Mouse (Mus musculus) gastrocnemius, postnatal 4 days (tissue): Measurements from ENCODE around the gene Il1a. TPM values are rescaled to one million over a fixed set of nuclear protein-coding genes. Genes with fewer than 3 reads are reported as not detected.
A peak's percentile ranks its signal among the peaks of the same experiment; 100 is the strongest.

Experiments
- DNase-seq, 2 experiments: peaks; one replicate each; pipeline ENCODE4 v3.0.0; 2021 to 2022; ENCODE audit warnings: low spot score in 2 of 2, mixed read lengths in 2 of 2
- long read RNA-seq, 2 experiments: library from polyadenylated mRNA; stranded (forward); transcript quantifications; one replicate each; pipeline ENCODE4 v2.0.0; 2021
- total RNA-seq, 2 experiments: library from RNA; stranded (reverse); gene quantifications; 2 replicates each; pipeline ENCODE4 v1.2.3; 2021

Il1a gene
- not detected for total RNA-seq
- long read RNA-seq, experiment 1 = 0 reads
- long read RNA-seq, experiment 2 = 0 reads

GRCm38 (mm10) chr2:129309836-129310235 is at the start of gene Il1a:
Il1a (minus strand) TSS chr2:129309972.
- DNase-seq = no peak

GRCm38 (mm10) chr2:129338138-129338621 is 28.4 kb upstream of the Il1a start:
- no peak for DNase-seq

GRCm38 (mm10) chr2:129333471-129333870 is 23.7 kb upstream of the Il1a start:
- DNase-seq = no peak

- no peak for DNase-seq
These were observed 20.8 kb upstream of the Il1a start for GRCm38 (mm10) chr2:129330540-129330939.

GRCm38 (mm10) chr2:129330024-129330423 is 20.3 kb upstream of the Il1a start:
- no peak for DNase-seq

GRCm38 (mm10) chr2:129328238-129328637 is 18.5 kb upstream of the Il1a start:
- DNase-seq = no peak

GRCm38 (mm10) chr2:129324216-129324615 is 14.4 kb upstream of the Il1a start:
- DNase-seq = no peak

- DNase-seq = no peak
These were observed 12.4 kb upstream of the Il1a start for GRCm38 (mm10) chr2:129322117-129322635.

GRCm38 (mm10) chr2:129320033-129320605 is 10.3 kb upstream of the Il1a start:
- DNase-seq = no peak

GRCm38 (mm10) chr2:129315831-129316230 is 6.1 kb upstream of the Il1a start:
- DNase-seq = no peak

- DNase-seq = no peak
These were observed 5.1 kb upstream of the Il1a start for GRCm38 (mm10) chr2:129314880-129315279.

- DNase-seq = no peak
These were observed 4.2 kb upstream of the Il1a start for GRCm38 (mm10) chr2:129313934-129314333.

GRCm38 (mm10) chr2:129306020-129306419 is 3.8 kb downstream of the Il1a start:
- DNase-seq = no peak

- DNase-seq = peak in 1 of 2 experiments; percentile 15
These were observed 12.2 kb downstream of the Il1a start for GRCm38 (mm10) chr2:129297589-129297982.

- DNase-seq = peak; percentile 85 to 96
These were observed 12.8 kb downstream of the Il1a start, which contains the start of gene Ckap2l for GRCm38 (mm10) chr2:129296671-129297588. Ckap2l (minus strand) TSS chr2:129297212.

GRCm38 (mm10) chr2:129296086-129296485 is 13.7 kb downstream of the Il1a start:
- DNase-seq = no peak

GRCm38 (mm10) chr2:129295075-129295474 is 14.7 kb downstream of the Il1a start:
- DNase-seq = no peak

GRCm38 (mm10) chr2:129273823-129274222 is 35.9 kb downstream of the Il1a start:
- no peak for DNase-seq

- no peak for DNase-seq
These were observed 39.2 kb downstream of the Il1a start for GRCm38 (mm10) chr2:129270621-129271020.

GRCm38 (mm10) chr2:129269986-129270385 is 39.8 kb downstream of the Il1a start:
- DNase-seq = no peak

GRCm38 (mm10) chr2:129269161-129269643 is 40.6 kb downstream of the Il1a start:
- DNase-seq = no peak

GRCm38 (mm10) chr2:129267738-129268137 is 42.0 kb downstream of the Il1a start:
- DNase-seq = no peak
